Mouse (Mus musculus) megakaryocyte, adult 5-6 weeks (primary cell): ENCODE results near the gene Galnt11. TPM values are rescaled to one million over a fixed set of nuclear protein-coding genes. Genes with fewer than 3 reads are reported as not detected.

Experiments used
- ATAC-seq: 2 replicates; pipeline ENCODE4 v1.8.0; 2016; ENCODE audit warnings: mild to moderate bottlenecking, inconsistent platforms; ENCODE audit not compliant: poor library complexity, severe bottlenecking
- total RNA-seq, 2 experiments: library from RNA; stranded (forward) in 1 of 2; stranded (reverse) in 1 of 2; fragments of 153-499, 151-499 nt in 1 of 2; fragments of 221-1000, 200-1000 nt in 1 of 2; gene quantifications; 2 replicates each; pipeline versions ENCODE4 v1.2.3 to v1.2.4; 2015 to 2017

The Galnt11 gene
- total RNA-seq, 2 experiments from 2014 or later, result 18.7 to 31.1 TPM

DNA sequence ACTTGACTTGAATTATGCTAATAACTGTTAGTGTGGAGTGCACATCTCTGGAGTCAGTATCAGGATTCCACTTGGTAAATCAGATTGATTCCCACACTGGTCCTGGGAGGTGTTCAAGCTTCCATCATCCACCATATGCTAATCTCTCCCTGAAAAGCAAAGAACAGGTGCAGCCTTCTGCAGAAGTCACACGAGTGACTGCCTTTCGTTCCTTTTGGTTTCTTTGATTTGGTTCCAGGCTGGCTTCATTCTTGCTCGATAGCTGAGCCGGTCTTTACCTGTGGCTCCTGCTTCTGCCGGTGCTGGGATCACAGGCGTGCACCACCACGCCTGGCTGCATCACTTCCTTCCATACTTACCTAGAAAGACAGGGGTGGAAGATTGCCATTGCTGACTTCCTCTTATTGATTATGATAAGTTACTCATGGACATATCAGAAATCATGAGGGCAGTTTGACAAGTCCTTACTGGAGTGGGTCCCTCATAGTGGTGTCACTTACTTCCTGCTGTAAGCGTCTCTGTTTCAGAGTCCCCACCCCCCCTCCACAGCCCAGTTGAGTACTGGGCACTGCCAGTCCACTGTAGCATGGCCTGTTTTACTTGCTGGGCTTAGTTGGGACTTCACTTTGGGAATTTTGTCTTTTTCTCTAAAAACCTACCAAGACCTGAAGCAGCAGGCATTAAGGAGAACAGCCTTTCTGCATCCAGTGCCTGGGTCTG, 31.3 kb downstream of the Galnt11 start:
- no peak for ATAC-seq

DNA sequence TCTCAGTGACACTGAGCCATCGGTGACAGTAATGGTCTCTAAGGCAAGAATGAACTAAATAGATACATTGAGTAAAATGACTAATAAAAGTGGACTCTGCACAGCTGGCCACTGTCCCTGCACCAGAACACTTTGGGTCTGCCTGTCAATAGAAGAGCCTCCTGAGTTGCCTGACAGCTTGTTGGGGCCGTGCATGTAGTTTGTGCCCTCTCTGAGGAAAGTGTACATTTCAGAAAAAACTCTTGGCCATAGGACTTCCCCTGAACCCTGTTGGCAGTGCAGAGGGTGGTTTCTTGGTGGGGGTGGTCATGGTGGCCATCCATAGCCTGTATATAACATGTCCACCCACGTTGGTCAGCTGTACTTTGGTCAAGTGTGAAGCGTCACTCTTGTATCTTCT, 32.8 kb downstream of the Galnt11 start:
- no peak for ATAC-seq

DNA sequence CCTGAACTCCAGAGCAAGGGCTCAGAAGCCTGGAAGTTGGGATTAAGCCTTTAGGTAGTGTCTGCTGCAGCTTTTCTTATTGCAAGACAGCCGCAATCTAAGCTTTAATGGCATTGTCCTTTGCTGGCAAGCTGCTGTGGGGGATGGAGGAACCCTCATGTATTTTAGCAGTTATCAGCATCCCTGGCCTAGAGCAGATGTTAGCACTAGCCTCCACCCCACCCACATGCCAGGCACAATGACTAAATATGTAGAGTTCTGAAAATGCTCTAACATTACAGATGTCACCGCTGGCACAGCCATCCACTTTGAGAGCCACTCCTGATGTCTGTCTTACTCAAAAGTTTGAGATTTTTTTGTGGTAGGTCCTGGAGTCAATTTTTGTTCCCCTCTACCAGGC, 35.0 kb downstream of the Galnt11 start:
- ATAC-seq, result no peak

DNA sequence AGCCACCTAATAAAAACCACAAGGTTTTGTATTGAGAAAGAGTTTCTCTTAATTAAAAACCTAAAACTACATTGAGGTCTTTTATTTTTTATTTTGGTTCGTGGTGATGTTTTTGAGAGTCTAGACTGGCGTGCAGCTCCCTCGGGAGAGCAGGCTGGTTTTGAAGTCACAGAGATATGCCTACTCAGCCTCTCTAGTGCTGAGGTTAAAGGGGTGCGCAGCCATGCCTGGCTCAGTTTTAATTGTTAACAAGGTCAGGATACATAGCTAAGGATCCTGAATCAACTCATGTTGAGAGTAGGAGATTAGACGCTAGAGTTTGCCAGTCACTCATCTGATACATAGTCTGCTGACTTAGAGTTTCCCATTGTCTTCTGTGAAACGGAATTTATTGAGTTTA, 39.7 kb downstream of the Galnt11 start:
- ATAC-seq, result no peak

DNA sequence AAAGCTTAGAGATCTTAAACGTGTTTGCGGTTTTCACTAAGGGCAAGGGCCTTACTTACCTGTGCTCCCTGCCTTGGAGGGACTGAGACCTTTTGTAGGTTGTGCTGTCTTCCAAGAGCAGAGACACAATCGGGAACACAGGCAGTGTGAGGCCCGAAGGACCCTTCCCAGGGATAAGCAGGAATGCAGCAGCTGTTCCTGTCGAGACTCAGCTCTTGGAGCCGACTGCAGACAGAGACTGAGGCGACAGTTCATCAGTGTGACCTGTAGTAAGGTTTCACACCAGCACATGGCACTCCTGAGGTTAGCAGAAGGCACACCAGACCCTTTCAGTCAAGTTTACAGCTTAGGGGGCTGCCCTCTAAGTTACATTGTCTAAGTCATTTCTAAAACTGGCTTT, 40.6 kb downstream of the Galnt11 start:
- no peak for ATAC-seq

DNA sequence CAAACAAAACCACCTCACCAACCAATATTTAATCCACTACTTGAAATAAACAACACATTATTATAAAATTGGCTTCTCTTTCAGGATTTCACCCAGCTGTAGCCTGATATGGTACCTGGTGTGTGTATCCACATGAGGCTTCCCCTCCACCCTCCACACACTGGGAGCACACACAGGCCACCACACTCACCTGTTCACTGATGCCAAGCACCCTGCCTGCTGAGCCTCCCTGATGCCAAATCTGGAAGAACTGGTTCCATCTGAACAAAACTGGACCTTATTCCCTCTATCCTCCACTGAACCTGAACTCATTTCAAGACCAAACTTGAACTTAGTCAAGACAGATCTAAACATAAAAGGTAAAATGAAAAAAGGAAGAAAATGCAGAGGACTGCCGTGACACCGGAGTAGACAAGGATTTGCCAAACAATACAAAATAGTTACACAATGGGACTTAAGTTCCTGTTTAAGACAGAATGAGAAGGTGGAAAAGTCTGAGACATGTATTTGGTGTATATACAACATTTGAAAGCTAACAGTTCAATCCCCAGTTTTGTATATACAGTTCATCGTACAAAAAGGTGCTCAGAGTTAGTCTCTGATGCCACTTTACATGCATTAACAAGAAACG, 46.7 kb downstream of the Galnt11 start:
- peak; percentile 62 for ATAC-seq

DNA sequence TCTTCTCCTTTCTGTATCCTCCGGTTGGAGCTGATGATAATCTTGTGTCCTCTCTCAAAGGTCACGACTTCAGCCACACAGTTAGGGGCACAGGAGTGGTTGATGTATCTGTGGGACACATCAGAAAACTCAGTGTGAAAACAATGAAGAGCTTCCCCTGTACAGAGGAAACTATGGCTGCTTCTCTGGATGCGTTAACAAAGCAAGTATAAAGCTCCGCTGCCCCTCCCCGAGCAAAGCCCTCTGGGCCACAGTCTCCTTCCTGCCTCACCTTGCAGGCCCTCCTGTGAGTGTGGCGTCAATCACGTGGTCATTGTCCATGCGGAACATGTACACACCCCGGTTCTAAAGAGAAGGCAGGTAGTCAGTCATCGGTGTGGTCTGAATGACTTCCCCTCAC, 53.9 kb downstream of the Galnt11 start:
- ATAC-seq, result no peak

DNA sequence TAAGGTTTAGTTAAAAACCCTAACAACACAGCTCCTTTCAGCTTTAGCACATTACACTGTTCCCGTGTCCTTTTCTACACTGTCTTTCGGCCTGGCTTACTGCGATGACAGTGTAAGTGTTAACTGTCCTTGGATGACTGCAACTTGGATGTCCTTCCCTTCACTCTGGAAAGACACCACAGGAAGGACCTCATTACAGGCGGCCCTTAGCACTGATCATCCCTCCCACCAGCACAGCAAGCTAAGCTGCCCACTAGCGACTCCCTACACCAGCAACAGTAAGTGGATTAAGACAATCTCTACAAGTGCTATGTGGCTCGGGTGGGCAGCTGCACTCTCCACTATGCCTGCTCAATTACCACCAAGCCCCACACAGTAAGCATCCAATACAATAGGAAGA, 54.7 kb downstream of the Galnt11 start:
- ATAC-seq, result no peak

DNA sequence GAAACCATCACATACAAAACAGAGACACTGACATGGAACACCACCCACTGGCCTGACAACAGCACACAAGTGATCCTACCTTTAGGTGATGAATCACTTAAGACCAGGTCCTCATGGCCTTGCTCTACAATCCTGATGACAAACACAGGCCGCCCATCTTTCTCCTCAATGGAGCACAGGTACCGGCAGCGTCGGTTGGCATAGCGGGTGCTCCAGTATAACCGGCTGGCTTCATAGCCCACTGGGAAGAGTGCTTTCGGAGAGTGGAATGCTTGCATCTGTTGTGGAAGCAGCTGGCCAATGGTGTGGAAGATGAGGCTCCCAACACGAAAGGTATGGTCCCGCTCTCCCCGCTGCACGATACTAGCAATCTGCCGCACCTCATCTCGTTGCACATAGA, 62.3 kb downstream of the Galnt11 start:
- no peak for ATAC-seq

DNA sequence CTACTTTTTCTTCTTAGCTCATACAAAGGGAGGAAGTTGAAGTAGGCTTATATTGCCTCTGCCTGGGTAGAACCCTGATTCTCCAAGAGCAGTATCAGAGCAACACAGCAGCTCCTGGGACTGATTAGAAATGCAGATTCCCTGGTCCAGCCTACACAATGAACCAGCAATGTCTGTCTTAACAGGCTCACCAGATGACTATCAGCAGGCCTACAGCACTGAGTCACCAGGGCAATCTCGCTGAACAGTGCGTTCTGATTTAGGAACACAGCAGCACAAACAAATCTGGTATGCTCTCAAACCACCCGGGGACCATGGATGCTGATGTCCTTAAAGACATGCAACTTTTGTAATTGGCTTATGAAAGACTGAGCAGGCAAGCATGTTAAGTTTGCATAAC, 75.1 kb downstream of the Galnt11 start:
- no peak for ATAC-seq

DNA sequence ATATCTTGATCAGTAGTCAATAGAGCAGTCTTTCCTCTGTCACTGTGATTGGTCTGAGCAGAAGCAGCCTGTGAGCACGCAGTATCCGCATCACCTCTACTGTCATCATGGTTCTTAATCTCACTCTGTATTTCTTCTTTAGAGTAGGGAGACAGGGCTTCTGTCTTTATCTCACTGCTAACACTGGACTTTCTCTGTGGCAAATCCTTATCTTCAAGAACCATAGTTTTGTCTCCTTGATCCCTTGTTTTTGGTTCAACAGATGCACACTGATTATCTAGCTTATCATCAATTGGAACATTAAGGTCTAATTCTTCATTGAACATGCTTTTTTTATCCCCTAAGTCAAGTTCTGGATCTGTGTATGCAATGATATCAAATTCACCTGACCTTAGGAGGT, 88.5 kb downstream of the Galnt11 start:
- ATAC-seq, result no peak

DNA sequence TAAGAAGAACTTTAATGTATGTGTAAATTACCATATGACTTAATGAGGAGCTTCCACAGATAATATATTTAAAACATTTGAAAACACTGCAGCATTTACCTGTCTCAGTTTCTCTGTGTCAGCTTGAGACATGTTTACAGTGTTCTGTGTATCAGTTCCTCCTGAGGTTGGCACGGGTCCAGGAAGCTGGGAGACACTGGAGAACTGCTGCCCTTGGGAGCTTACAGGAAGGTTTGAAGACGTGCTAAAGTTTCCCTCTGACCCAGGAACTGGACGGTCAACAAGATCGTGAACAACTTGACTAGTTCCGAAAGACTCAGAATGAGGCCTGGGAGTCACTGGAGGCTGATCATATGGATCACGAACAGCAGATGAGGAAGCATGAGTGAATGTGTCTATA, 92.2 kb downstream of the Galnt11 start:
- ATAC-seq, result no peak

Other genes starting within 250 kb of the Galnt11 start
- gene Prkag2, start 121.3 kb upstream of the Galnt11 start, total RNA-seq (2015), result 37.2 and 46.0 TPM in 2 replicates
- gene Prkag2, start 121.3 kb upstream of the Galnt11 start, total RNA-seq (2017), result 45.6 and 48.1 TPM in 2 replicates
- gene Galntl5, start 40.4 kb upstream of the Galnt11 start, total RNA-seq (2015), result not detected in 2 replicates
- gene Galntl5, start 40.4 kb upstream of the Galnt11 start, total RNA-seq (2017), result not detected in 2 replicates
- not detected in 2 replicates for gene E130116L18Rik, start 1.2 kb downstream of the Galnt11 start, total RNA-seq (2015)
- gene E130116L18Rik, start 1.2 kb downstream of the Galnt11 start, total RNA-seq (2017), result not detected in 2 replicates